In the genomic region with DNA sequence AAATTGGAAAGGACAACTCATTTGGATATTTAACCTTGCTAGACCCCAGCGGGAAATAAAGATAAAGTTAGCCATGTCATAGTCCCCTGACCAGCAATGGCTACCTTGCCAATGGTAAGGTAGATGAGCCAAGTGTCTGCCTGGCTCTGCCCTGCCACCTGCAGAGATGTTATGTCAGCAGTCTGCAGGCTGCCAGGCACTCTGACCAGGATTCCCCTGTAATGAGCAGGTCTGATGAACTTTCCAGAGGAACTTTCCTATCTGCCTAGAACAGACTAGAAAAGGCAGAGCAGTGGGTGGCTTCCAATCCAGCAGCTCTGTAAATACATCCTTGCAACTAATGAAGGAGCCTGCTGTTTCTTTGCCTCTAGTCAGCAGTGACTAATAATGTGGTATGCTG, we compare ENCODE assay signal across 15 mouse cellular contexts. TPM values are rescaled to one million over a fixed set of nuclear protein-coding genes. Genes with fewer than 3 reads are reported as not detected.
DNase-seq lines count a peak whose midpoint lies in the region; ATAC-seq and TF ChIP-seq lines count a peak whose summit lies in the region.
"Had no signal": no experiment of that assay in that cellular context is flagged by ENCODE, and none has a peak within 500 bp of the region (broad histone marks: within the 10 kb centered on the region; RNA-seq: fewer than 3 reads in every experiment).

No protein-coding gene starts in this region.

- no peak for TF ChIP-seq POLR2A in lung, adult 2 months (IDR thresholded peaks at IDR 0.05; ENCODE audit: borderline replicate concordance, extremely low read depth, low read depth, low read length)

- DNase-seq in gastrocnemius, adult 2 months = peak; percentile 64
- DNase-seq in gastrocnemius, postnatal 4 days (ENCODE audit: low spot score in 2 of 2) = no peak
- peak; percentile 55 for DNase-seq in lung, embryonic 14.5 days
- no peak for DNase-seq in lung, adult 2 months
- DNase-seq in cerebellum, postnatal 10 days = peak; percentile 60 to 70
- peak; percentile 70 to 73 for DNase-seq in kidney, postnatal 36 days
- no peak for DNase-seq in right cerebral cortex, postnatal 25 days
- DNase-seq: layer of hippocampus, postnatal 36 days; left cerebral cortex, postnatal 4 days; liver, embryonic 13.5 days; lung, postnatal 4 days had no signal

- H3K9me3 ChIP-seq in lung, embryonic 14.5 days (ENCODE audit: low read depth, low read length) = no peaks in the 10 kb centered on the region
- no peaks in the 10 kb centered on the region for H3K9me3 ChIP-seq in hindbrain, embryonic 13.5 days
- H3K9me3 ChIP-seq: forebrain, embryonic 10.5 days; heart, embryonic 15.5 days; liver, embryonic 13.5 days; midbrain, embryonic 12.5 days had no signal

- H3K27ac ChIP-seq in gastrocnemius, adult 2 months = peak overlapping the region; percentile 72
- peak overlapping the region; percentile 46; the same call in 1 of the 2 replicates for H3K27ac ChIP-seq in lung, embryonic 14.5 days (ENCODE audit: low read depth)
- H3K27ac ChIP-seq in hindbrain, embryonic 13.5 days = no peak overlapping the region
- H3K27ac ChIP-seq: forebrain, embryonic 10.5 days; heart, embryonic 15.5 days; liver, embryonic 13.5 days; midbrain, embryonic 12.5 days had no signal

- H3K9ac ChIP-seq in lung, embryonic 14.5 days = no peak overlapping the region
- H3K9ac ChIP-seq in hindbrain, embryonic 13.5 days = no peak overlapping the region
- H3K9ac ChIP-seq: heart, embryonic 15.5 days; liver, embryonic 13.5 days; midbrain, embryonic 12.5 days had no signal

- intact Hi-C loops in gastrocnemius, adult 2 months (cut with DNase I) = no loop called here

- ATAC-seq in lung, embryonic 14.5 days (ENCODE audit: insufficient read depth) = peak; percentile 46; the same call in 1 of the 2 replicates
- no peak for ATAC-seq in hindbrain, embryonic 13.5 days (ENCODE audit: low FRiP score)

- 88% methylated on average over 1 of the region's 1 CpGs for WGBS in lung, embryonic 14.5 days
- WGBS in lung, adult 2 months = 83% methylated on average over 1 of the region's 1 CpGs
- 93% methylated on average over 1 of the region's 1 CpGs for WGBS in hindbrain, embryonic 13.5 days

- no peak overlapping the region for H3K4me3 ChIP-seq in gastrocnemius, adult 2 months
- no peak overlapping the region for H3K4me3 ChIP-seq in lung, embryonic 14.5 days (ENCODE audit: low read depth, low read length)
- H3K4me3 ChIP-seq in lung, adult 2 months (replicated peaks; ENCODE audit: extremely low read depth, low read depth, low read length) = no peak overlapping the region
- no peak overlapping the region for H3K4me3 ChIP-seq in hindbrain, embryonic 13.5 days
- H3K4me3 ChIP-seq: forebrain, embryonic 10.5 days; heart, embryonic 15.5 days; liver, embryonic 13.5 days; midbrain, embryonic 12.5 days had no signal

- peaks cover 8% of the 10 kb centered on the region; the same call in 1 of the 2 replicates for H3K4me1 ChIP-seq in lung, embryonic 14.5 days (ENCODE audit: insufficient read depth)
- no peaks in the 10 kb centered on the region for H3K4me1 ChIP-seq in lung, adult 2 months (ENCODE audit: control insufficient read depth, insufficient read depth, low read length)
- no peaks in the 10 kb centered on the region for H3K4me1 ChIP-seq in hindbrain, embryonic 13.5 days (replicated peaks)
- H3K4me1 ChIP-seq: forebrain, embryonic 10.5 days; midbrain, embryonic 12.5 days had no signal

- TF ChIP-seq CTCF in gastrocnemius, adult 2 months (IDR thresholded peaks at IDR 0.05) = no peak
- TF ChIP-seq CTCF in lung, embryonic 14.5 days (IDR thresholded peaks at IDR 0.05; ENCODE audit: low read depth) = no peak
- no peak for TF ChIP-seq CTCF in lung, adult 2 months (IDR thresholded peaks at IDR 0.05; ENCODE audit: insufficient read depth, low read length)

- no peaks in the 10 kb centered on the region for H3K27me3 ChIP-seq in lung, embryonic 14.5 days (ENCODE audit: insufficient read depth, low read length)
- H3K27me3 ChIP-seq in hindbrain, embryonic 13.5 days = no peaks in the 10 kb centered on the region
- H3K27me3 ChIP-seq: heart, embryonic 15.5 days; liver, embryonic 13.5 days; midbrain, embryonic 12.5 days had no signal

- no peak overlapping the region for H3K4me2 ChIP-seq in lung, embryonic 14.5 days
- no peak overlapping the region for H3K4me2 ChIP-seq in hindbrain, embryonic 13.5 days
- H3K4me2 ChIP-seq: heart, embryonic 15.5 days; liver, embryonic 13.5 days; midbrain, embryonic 12.5 days had no signal

- H3K36me3 ChIP-seq in lung, embryonic 14.5 days (ENCODE audit: insufficient read depth) = peaks cover 45% of the 10 kb centered on the region
- H3K36me3 ChIP-seq in hindbrain, embryonic 13.5 days = peaks cover 58% of the 10 kb centered on the region

RNA-seq across cellular contexts. Expression of a gene that starts 41.1 kb away (rescaled TPM):
- 1 to 10 TPM; 2.0 to 3.0 TPM for total RNA-seq in gastrocnemius, adult 2 months (2021)
- total RNA-seq in gastrocnemius, postnatal 4 days (2021) = 1 to 10 TPM; 2.1 to 2.2 TPM
- polyA plus RNA-seq in lung, embryonic 14.5 days (2014; fragmentation: Nextera tagmentation; extraction: Ambion mirVana) = 2.6 TPM in 2 replicates
- 0.84 and 1.9 TPM in 2 replicates for polyA plus RNA-seq in lung, adult 2 months (2012; rRNA removed)
- 6.4 and 6.8 TPM in 2 replicates for polyA plus RNA-seq in hindbrain, embryonic 13.5 days (2015; fragmentation: Nextera tagmentation; extraction: Ambion mirVana)

RNA-seq across cellular contexts. Expression of a gene that starts 41.3 kb away (rescaled TPM):
- 100 to 1,000 TPM; 217 to 291 TPM for total RNA-seq in gastrocnemius, adult 2 months (2021)
- 100 to 1,000 TPM; 506 to 544 TPM for total RNA-seq in gastrocnemius, postnatal 4 days (2021)
- 1,015 and 1,080 TPM in 2 replicates for polyA plus RNA-seq in lung, embryonic 14.5 days (2014; fragmentation: Nextera tagmentation; extraction: Ambion mirVana)
- 146 and 225 TPM in 2 replicates for polyA plus RNA-seq in lung, adult 2 months (2012; rRNA removed)
- polyA plus RNA-seq in hindbrain, embryonic 13.5 days (2015; fragmentation: Nextera tagmentation; extraction: Ambion mirVana) = 566 and 585 TPM in 2 replicates

RNA-seq across cellular contexts. Expression of a gene that starts 47.4 kb away (rescaled TPM):
- 1 to 10 TPM; 2.1 to 2.8 TPM for total RNA-seq in gastrocnemius, adult 2 months (2021)
- 1 to 10 TPM; 3.6 to 5.5 TPM for total RNA-seq in gastrocnemius, postnatal 4 days (2021)
- polyA plus RNA-seq in lung, embryonic 14.5 days (2014; fragmentation: Nextera tagmentation; extraction: Ambion mirVana) = 3.5 and 3.8 TPM in 2 replicates
- polyA plus RNA-seq in lung, adult 2 months (2012; rRNA removed) = 2.6 and 5.0 TPM in 2 replicates
- polyA plus RNA-seq in hindbrain, embryonic 13.5 days (2015; fragmentation: Nextera tagmentation; extraction: Ambion mirVana) = 3.3 and 4.4 TPM in 2 replicates

Comparison
In these comparisons a context has a peak if more than half of its experiments do, and no peak if none do; other contexts are left out.
1. DNase-seq: peak in gastrocnemius, adult 2 months (single experiment), lung, embryonic 14.5 days (single experiment), cerebellum, postnatal 10 days (2 of 2) and kidney, postnatal 36 days (2 of 2); none in gastrocnemius, postnatal 4 days (0 of 2), lung, adult 2 months (single experiment) and right cerebral cortex, postnatal 25 days (single experiment).